Mouse (Mus musculus): ENCODE data around the gene Nfatc2.

The Nfatc2 gene

DNA sequence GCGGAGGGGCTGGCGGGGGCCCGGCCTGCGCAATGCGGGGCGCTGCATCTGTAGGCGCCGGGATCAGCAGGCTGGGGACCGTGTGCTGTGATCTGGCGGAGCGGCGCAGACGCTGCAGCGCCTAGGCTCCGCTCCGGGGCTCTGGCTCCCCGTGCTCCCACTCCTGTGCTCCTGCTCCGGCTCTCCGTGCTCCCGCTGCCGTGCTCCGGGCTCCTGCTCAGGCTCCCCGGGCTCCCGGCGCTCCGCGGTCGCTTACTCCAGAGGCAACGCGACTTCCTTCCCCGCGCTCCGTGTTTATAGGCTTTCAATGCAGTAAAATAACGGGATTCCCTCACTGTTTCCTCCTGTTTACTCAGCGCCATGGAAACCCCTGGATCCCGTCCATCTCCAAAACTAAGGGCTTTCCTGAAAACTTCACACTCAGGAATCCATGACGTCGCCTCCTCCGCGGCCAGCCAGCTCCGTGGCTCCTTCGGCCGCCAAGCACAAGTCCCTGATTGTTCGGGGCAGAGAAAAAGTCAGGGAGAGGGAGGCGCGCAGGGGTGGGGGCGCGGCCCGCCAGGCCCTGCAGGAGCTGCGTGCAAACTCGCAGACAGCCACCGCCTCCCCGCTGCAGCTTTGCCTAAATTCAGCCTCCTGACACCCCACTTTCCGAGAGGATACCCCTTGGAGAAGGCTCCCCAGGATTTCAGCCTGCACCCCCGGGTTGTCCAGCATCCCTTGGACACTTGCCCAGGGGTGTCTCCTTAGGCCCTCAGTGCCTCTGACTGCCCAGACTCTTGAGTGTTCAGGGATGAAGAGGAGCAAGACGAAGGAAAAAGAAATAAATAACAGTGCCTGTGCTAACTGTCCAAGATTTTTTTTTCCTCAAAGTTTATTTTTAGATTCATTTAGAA is at the start of gene Nfatc2:
Gene Nfatc2 (minus strand): TSS at position 167 of the 896 bp plus-strand sequence.
- DNase-seq (ENCODE audit: low spot score), result peak; percentile 53

GRCm38 (mm10) chr2:168648171-168648570 is 46.7 kb upstream of the Nfatc2 start:
- DNase-seq (ENCODE audit: low spot score), result no peak

DNA sequence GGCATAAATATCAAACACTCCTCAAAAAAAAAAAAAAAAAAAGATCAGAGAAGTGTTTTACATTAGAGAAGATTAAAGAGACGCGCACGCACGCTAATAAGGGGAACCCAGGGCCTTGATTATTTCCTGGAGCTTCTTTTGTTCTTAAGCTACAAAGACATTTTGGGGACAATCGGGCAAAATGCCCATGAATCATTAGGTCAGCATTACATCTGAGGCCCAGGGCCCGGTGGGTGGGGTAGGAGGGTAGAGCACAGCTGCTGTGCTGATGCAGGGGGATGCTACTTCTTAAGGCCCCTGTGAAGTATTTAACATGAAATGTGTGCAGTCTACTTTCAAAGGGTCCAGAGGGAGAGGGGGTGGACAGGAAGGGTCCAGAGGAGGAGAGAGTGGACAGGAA is 43.4 kb upstream of the Nfatc2 start:
- DNase-seq (ENCODE audit: low spot score), result no peak

DNA sequence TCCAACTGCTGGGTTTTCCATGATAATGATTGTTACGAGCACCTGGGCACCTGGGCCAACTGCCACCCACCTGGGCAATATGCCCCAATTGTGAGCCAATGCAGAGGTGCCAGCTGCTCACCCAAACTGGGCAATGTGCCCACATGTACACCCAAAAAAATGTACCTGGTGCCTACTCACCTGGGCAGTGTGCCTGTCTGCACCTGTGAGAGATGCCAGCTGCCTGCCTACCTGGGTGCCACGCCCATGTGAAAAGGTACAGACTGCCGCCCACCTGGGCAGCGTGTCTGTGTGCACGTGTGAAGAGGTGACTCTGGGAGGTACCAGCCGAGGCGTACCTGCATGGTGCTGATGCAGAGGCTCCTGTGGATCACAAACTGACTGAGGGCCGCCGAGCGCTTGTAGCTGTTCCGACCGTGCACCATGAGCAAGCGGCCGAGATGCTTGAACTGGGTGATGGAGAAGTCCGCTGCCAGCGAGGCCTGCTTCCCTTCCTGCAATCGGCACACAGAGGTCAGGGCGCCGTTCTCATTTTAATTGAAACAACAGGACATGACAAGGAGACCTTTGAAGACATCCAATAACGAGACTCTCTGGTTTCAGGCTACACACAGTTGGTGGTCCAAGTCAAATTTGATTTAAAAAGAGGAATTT is 42.2 kb upstream of the Nfatc2 start:
- no peak for DNase-seq (ENCODE audit: low spot score)

GRCm38 (mm10) chr2:168642187-168642586 is 40.7 kb upstream of the Nfatc2 start:
- no peak for DNase-seq (ENCODE audit: low spot score)

DNA sequence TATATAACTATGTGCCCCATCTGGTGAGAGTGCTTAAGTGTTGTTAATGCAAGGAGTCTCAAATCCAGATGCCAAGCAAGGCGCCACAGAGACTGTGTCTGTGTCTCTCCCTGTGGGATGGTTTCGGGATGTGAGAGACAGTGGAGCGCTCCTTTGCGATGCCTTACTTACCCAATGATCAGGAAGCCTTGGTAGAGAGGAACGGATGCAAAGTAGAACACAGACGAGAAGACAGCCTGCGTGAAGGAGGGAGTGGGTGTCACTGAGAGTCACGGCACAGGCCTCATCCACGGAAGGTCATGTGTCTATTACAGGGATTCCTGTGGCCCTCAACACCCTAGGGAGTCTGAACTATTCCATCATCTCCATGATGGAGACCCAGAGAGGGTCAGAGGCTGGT is 39.0 kb upstream of the Nfatc2 start:
- no peak for DNase-seq (ENCODE audit: low spot score)

DNA sequence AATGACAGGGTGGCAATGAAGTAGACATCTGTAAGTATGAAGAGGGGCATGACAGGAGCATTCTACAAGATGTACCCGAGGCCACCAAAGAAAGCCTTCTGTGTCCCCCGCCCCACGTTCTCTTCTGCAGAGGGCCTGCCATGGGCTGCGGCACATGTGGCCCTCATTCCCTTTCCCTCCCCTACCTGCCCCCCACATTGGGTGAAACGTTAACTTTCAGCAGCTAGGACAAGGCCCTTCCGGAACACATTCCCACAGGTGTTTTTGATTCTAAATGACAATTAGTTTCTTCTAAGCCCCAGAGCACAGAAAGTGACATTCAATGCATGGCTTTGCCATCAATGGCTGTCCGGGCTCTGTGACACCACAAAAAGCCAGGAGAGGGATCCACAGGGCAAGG is 33.4 kb upstream of the Nfatc2 start:
- DNase-seq (ENCODE audit: low spot score), result no peak

- DNase-seq (ENCODE audit: low spot score), result no peak
Measured at GRCm38 (mm10) chr2:168633301-168633816, 31.9 kb upstream of the Nfatc2 start.

- no peak for DNase-seq (ENCODE audit: low spot score)
Measured at GRCm38 (mm10) chr2:168632543-168632942, 31.1 kb upstream of the Nfatc2 start.

- DNase-seq (ENCODE audit: low spot score), result peak; percentile 45
Measured at GRCm38 (mm10) chr2:168628787-168629186, 27.3 kb upstream of the Nfatc2 start.

- no peak for DNase-seq (ENCODE audit: low spot score)
Measured at GRCm38 (mm10) chr2:168627829-168628770, 26.6 kb upstream of the Nfatc2 start.

DNA sequence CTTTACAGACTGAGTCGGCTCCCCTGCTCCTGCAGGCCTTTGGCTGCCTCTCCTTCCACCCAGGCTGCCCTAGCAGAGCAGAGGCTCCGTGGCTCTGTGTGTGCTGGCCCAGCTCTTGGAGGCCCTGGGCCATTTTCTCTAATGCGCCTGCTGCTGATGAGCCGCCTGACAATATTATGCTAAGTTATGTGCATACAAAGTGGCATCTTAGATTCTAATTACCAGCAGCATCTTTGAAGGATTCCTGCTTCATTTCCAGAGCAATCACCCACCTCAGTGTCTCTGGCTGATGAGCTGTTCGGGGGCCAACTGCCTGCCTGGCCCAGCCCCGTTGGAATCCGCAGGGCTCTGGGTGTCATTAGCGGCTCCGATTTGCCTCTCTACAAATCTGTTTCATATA is 24.9 kb upstream of the Nfatc2 start:
- no peak for DNase-seq (ENCODE audit: low spot score)

- DNase-seq (ENCODE audit: low spot score), result no peak
Measured at GRCm38 (mm10) chr2:168625091-168625490, 23.6 kb upstream of the Nfatc2 start.

DNA sequence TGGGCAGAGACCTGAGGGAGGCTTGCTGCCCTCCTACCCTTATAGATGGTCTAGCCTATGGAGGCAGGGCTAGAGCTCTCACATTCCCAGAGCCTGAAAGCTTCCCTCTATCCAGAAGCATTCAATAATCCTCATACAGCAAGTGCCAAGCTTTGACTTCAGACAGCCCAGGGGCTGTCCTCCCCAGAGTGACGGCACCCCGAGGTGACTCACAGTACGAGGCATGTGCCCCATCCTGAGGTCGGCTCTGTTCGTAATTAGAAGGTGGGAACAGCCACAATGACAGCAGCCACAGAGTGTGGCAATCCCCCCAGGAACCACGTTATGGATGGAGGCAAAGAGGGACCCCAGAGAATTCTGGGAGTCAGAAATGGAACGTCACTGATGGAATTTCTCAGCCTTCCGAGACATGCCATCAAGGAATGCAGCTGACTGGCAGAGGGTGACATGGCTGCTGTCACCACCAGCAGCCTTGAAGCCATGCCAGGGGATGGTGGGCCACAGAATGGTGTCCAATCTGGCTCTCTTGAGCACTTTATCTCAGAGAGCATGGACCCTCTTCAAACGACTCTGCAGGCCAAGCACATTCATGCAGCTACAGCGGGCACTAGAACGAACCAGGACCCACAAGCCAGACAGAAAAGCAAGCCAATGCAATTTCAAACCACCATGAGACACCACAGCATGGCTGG is 19.8 kb upstream of the Nfatc2 start:
- DNase-seq (ENCODE audit: low spot score), result no peak

- no peak for DNase-seq (ENCODE audit: low spot score)
Measured at GRCm38 (mm10) chr2:168618205-168618717, 16.8 kb upstream of the Nfatc2 start.

GRCm38 (mm10) chr2:168615160-168615559 is 13.7 kb upstream of the Nfatc2 start:
- DNase-seq (ENCODE audit: low spot score), result no peak

DNA sequence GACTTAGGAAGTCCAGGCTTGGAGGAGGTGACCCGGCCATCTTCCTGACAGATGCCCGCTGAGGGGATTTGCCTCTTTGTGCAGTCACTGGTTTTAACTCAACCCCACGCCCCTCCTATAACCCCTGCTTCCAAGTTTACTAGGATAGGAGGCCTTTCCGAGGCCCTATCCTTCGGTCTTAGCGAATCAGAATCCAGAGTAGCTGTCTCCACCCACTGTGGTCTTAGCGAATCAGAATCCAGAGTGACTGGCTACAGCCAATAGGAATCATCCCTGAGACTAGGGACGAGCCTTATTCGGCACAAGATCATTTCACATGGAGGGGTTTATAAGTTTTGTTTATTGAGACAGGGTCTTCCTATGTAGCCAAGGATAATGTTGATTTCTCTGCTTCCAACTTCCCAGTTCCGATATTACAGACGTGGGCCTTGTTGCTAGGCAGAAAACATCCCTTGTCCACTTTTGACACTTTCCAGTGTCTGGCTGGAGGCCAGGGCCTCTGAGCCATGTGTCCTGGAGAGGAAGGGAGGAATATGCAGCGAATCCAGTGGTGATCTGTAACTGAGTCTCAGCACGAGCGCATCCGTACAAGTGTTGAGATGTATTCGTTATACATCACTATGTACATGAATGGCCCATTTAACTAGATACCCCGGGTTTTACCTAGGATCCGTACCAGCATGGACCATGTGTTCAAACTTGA is 12.9 kb upstream of the Nfatc2 start:
- DNase-seq (ENCODE audit: low spot score), result no peak

- DNase-seq (ENCODE audit: low spot score), result no peak
Measured at GRCm38 (mm10) chr2:168613092-168613880, 11.8 kb upstream of the Nfatc2 start.

DNA sequence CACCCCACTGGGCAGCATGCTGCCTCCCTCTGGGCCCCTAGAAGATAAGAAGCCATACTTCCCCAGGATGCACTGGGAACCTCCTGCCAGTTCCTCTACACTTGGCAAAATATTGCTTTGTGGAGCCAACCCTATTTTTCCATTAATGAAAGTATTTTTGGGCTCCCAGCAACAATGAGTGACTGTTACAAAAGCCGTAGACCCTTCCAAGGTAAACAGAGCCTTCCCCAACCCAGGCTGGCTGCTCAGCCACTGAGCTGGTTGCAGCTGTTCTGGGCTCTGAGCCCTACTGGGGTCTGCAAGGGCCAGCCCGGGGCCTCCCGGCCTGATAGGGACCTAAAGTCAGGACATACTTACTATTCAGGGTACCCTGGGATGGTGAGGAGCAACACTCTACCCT is 9.5 kb upstream of the Nfatc2 start:
- no peak for DNase-seq (ENCODE audit: low spot score)
